Mouse (Mus musculus) left cerebral cortex, postnatal 25 days (tissue): Measurements from ENCODE around the gene Dok4. TPM values are rescaled to one million over a fixed set of nuclear protein-coding genes. Genes with fewer than 3 reads are reported as not detected.

ENCODE experiments used
- DNase-seq, 2 experiments: peaks; one replicate each; pipeline ENCODE4 v3.0.0; 2022; ENCODE audit warnings: low spot score in 2 of 2, mixed read lengths in 1 of 2
- intact Hi-C: fragments of 180-260 bp; cut with DNase I; formaldehyde crosslinking; loops from one replicate; pipeline ENCODE4 v1.15.1; 2025
- total RNA-seq, 2 experiments: library from RNA; stranded (reverse); gene quantifications; 2 replicates each; pipeline ENCODE4 v1.2.3; 2021

Gene Dok4
- total RNA-seq, 2 experiments from 2014 or later, result 23.2 to 25.6 TPM

DNA sequence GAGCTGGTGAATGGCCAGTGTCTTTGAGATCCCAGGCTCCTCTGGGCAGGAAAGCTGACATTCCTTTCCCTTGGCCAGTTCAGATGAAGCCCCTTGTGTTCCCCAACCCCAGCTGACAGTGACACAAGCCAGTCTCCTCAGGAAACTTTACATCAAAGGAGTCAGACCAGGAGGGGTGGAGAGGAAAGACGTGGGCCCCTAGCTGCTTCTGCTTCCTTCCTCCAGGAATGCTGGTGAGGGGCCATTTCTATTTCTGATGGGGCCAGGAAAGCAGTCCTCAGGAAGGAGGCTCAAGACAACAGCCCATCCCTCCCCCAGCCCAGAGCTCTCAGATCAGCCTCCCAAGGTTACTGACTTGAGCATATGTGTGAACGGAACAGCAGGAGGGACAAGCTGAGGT, 16.8 kb upstream of the Dok4 start:
- intact Hi-C loops, result no loop called here

DNA sequence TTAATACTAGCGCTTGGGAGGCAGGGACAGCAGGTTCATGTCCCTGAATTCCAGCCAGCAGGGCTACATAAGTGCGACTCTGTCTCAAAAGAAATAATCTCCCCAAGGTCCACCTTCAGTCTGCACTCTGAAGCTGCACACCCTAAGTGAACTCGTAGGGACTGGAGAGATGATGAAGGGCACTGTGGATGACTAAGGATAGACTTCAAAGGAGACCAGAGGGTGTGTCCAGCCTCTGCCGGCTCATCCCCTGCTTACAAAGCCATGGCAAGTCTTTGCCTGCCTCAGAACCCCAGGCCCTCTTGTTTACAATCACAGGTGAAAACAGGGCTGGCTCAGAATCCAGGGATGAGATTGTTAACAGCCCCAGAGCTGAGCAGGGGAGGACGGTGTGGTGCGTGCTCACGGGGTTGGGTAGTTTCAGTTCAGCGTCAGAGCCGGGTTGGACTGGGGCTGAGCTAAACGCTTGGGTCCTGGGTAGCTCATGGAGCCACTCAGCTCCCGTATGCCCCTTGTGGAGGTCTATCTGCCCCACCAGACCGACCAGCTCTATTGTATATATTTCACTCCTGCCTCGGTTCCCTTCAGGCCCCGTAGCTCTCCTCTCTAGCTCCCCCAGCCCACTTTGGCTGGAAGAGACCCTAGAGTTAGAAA, 12.4 kb upstream of the Dok4 start:
- intact Hi-C loops, result no loop called here

More for the DNA sequence above, 16.8 kb upstream of the Dok4 start:
- DNase-seq, result no peak

DNA sequence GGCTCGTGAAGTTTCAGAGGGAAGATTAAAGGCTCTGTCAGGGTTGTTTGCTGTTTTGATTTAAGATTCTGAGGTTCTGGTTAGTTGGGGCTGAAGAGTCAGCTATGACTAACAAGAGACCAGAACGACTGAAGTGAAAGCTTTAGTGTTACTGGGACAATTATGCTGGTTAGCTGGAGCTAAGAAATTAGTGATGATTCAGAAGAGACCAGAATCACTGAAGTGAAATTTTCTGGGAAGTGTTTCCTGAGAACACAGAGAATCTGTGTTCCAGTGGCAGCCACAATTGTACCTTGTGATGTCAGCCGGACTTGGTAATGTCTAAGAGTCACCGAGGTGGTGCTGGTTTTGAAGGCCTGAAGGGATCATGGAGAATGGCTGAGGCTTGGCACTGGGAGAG, 4.6 kb upstream of the Dok4 start:
- no peak for DNase-seq
- intact Hi-C loops, result no loop called here

More for the DNA sequence above, 12.4 kb upstream of the Dok4 start:
- DNase-seq, result no peak

DNA sequence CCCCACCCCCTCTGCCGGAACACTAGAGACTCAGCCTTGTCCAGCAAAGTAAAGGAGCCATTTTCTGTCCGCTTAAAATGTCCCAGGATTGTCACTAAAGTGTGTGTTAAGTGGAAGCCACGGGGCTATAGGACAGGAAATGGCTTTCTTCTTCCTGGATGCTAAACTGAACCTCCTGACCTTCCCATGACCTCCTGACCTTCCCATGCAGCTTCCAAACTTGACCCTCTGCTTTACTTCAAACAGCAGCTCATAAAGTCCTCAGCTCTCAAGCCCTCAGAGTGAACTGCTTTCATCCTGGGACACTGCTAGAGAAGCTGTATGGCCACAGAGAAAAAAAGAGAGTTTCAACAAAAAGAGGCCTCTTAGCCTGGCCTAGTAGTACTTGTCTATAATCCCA, 690 bp upstream of the Dok4 start:
- intact Hi-C loops, result no loop called here
- no peak for DNase-seq

DNA sequence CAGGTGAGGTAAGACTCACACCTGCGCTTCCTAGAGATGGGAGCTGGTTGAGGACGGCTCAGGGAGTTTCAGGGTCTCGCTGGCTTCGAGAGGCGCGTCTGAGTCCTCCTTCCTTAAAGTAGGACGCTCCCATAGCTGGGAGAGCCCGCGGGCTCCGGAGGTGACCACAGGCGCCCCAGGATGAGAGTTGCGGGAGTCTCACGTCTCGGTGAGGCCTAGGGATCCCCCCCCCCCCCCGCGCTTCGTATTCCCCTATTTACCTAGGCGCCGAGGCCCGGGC, 319 bp downstream of the Dok4 start:
- intact Hi-C loops, result no loop called here
- DNase-seq, result no peak

DNA sequence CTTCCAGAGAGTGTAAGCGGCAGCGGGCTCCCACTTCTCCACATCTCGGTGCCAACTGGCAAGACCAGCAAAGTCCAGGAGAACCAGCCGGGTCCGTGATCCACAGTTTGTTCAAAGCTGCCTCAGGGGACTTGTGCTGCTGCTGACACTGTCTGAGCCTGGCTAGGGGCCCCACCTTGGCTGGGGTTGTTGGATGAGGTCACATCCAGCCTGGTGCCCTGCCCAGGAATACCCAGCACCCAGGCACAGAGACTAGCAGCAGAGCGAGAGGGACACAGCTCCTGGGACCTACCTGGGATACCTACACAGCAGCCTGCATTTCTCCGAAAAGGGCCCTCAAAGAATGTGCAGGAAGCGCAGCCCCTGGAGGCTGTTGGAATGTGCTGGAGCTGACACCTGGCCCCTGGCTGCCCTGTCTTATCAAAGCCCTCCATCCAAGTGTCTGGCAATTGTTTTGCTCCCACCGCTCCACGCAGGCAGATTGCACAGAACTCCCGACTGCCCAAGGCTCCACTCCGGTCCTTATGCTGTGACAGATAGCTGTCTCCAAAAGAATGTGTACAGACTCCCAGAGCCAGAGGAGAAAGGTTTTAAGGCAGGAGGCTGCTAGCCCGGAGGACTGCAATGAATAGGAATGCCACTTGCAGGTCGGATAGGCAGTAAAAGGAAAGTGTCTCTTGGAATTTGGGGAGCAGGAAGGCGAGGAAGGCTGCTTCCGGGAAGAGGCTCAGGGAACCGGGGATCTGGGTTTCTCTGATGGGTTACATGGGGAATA, 847 bp downstream of the Dok4 start:
- no peak for DNase-seq
- intact Hi-C loops, result no loop called here

DNA sequence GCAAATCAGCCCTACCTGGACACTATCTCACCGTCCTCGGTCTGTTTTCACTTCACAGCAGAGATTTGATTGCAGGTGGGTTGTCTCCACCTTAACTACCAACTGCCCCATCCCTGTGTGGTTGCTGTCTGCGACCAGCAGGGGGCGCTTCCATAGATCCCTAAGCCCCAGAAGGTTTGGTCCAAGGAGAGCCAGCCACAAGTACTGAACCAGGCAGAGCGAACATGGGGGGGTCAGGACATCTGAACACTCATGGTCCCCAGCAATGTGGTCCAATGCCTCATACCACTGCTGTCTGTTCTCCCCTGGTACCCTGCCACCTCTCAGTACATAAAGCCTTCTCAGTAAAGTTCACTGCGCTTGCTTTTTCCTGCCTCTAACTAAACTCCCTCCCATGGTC, 1.8 kb downstream of the Dok4 start:
- peak; percentile 62 to 71 for DNase-seq
- intact Hi-C loops, result loop anchor here (1.0 to 5.0 kb wide), 2 partner anchors 35 to 128 kb away; no protein-coding TSS in a partner anchor

DNA sequence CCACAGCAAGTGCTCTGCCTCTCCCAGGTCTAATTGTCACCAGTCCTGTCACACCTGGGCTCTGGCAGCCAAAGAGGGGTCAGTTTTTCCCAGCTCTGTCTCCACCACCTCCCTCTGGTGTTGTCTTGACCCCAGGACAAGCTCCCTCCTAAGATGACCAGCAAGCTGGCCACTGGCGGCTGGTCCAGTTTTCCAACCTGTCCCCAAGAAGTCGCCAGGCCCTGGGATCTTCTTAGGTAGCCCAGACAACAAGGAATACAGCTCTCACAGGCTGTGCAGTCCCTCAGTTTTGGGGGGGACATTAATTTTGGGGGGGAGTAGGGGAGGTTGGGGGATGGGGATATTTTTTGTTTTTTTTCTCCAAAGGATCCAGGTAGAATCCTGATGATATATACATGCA, 3.6 kb downstream of the Dok4 start:
- intact Hi-C loops, result loop anchor here (5.0 kb wide), 1 partner anchor 130 kb away; no protein-coding TSS in a partner anchor
- DNase-seq, result no peak

DNA sequence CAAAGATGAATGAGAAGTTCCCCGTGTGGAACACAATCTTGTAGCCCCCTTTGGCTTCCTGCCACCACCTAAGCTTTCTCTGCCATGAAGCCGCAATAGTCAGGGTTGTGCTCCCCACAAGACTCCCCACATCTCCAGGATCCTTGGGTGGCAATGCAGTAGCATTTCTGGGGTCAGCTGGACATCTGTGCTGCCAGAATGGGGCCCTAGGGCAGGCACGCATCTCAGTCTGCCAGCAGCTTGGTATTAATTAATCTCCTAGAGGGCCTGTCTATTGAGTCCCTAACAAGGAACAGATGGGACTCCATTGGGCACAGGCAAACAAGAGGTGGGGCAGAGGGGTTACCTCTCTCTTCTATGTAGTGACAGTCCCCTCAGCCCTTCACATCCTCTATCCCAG, 4.0 kb downstream of the Dok4 start:
- no peak for DNase-seq
- intact Hi-C loops, result loop anchor here (5.0 kb wide), 1 partner anchor 130 kb away; no protein-coding TSS in a partner anchor

DNA sequence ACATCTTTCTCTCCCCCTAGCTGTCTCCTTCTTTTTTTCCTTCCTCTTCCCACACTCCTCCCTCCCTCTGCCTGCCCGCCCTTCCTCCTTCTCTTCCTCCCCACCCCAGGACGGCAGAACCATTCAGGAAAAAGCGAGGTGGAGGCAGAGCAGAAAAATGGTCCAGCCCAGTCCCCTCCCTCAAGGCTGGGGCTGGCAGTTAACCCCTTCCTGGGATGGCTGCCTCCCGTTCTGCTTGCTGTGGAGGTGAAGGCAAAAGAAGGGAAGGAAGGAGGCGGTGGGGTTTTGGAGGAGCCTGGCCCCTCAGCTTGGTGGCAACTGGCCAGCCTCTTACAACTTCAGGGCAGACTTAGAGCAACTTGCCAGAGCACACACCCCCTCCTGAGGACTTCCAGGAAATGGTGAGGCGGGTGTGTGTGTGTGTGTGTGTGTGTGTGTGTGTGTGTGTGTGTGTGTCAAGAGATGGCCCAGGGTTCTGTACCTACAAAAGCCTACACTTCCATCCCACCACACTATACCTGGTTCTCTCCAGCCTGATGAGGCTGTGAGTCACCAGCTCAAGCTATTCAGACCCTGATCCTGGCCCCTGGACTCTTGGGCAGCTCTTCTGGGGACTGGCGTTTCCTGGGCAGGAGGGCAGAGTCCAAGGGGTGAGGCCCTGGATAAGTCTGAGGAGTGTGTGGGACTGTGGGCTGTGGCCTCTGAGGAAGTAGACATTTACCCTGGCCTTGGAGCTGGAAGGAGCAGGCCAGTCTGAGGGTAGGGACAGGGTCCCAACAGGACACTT, 4.8 kb downstream of the Dok4 start:
- intact Hi-C loops, result loop anchor here (5.0 kb wide), 1 partner anchor 131 kb away; no protein-coding TSS in a partner anchor
- peak; percentile 70 to 88 for DNase-seq

DNA sequence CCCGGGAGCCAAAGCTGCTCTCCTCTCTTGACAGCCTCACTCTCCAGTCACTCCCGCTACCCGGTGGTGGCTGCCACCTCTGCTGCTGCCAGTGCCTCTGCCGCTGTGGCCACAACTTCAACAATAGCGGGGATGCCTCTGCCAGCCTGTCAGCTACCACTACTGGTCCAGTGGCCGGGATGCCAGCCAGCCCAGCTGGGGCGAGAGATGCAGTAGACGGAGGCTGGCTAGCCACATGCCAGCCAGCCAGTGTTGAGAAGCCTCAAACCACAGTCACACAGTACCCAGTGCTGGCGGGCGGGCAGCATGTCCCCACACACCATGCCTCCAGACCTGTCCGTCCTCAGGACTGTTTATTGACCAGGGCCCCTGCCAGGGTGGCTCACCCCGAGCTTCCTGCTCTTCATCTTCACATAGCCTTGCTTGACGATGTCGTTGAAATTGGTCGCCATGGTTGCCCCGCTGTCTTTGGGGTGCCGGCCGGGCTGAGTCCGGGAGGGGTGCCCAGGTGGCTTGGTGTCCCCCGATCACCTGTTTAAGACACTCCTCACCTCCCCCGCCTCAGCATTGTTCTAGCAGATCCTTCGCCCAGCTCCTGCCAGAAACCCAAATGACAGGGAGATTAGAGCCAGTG, 5.5 kb downstream of the Dok4 start:
- peak; percentile 61 to 74 for DNase-seq
- intact Hi-C loops, result loop anchor here (5.0 kb wide), 1 partner anchor 132 kb away; no protein-coding TSS in a partner anchor

DNA sequence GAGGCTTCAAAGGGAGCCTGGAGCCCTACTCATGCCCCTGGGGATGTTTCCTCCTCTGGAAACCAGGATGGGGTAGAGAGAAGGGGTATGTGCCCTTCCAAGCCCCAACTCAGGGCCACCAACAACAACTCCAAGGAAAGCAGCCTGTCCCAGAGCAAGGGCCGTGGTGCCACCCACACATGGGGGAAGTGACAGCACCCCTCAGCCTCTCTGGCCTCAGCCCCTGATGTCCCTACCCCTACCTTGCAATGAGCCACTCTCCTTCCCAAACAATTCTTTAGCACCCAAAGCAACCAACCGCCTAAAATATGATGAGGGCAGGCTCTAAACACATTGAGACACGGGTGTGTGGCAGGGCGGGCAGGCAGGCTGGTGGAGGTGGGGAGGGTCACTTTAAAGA, 6.1 kb downstream of the Dok4 start:
- intact Hi-C loops, result loop anchor here (5.0 kb wide), 1 partner anchor 132 kb away; no protein-coding TSS in a partner anchor
- DNase-seq, result no peak

DNA sequence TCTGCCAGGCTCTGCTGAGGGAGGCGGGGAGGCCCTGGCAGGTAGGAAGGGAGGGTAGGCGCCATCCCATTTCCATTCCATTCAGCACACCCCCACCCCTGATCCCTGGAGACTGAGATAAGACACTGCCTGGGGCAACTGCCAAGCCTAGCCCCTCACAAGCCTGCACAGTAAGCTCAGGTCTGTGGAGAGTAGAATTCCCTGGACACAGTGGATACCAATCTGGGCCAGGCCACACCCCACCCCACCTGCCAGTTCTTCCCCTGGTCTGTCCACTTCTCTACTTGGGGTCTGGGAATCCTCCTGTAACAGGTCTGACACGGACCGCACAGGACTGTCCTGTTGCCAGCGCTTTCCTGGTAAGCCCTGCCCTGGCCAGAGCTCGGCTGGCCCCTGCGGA, 7.0 kb downstream of the Dok4 start:
- intact Hi-C loops, result no loop called here
- DNase-seq, result no peak

DNA sequence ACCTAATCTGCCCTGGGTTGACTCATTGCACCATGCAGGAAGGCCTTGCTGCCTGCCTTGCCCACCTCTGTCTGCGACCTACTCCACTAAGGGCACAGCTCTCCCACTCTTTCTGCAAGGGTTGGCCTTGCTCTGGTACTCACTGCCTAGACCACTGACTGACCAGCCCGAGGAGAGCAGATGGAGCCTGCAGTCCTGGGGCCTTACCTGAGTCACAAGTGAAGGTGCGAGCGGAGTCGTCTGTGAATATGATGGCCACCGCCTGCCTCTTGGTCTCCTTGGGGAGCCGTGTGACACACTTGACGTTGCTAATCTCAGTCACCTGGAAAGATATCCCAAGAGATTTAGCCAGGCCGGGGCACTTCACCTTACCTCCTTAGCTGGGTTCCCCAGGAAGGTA, 9.2 kb downstream of the Dok4 start:
- no peak for DNase-seq
- intact Hi-C loops, result no loop called here

DNA sequence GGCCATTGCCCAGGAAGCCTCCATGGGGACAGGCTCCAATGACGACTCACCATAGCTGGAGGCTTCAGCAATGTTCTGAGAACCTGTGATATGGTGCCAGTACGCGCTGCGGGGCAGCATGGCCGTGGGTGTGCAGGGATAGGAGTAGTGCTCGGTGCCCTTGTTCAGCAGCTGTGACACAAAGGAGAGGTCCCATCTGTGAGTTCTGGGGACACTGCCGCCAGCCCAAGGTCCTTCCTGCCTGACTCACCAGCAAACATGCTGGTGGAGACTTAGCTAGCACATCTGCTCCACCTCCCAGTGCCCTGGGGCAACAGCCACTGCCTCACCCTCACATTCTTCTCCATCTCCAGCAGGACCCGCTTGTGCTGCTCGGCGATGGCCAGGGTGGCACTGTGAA, 10.8 kb downstream of the Dok4 start:
- no peak for DNase-seq
- intact Hi-C loops, result no loop called here

DNA sequence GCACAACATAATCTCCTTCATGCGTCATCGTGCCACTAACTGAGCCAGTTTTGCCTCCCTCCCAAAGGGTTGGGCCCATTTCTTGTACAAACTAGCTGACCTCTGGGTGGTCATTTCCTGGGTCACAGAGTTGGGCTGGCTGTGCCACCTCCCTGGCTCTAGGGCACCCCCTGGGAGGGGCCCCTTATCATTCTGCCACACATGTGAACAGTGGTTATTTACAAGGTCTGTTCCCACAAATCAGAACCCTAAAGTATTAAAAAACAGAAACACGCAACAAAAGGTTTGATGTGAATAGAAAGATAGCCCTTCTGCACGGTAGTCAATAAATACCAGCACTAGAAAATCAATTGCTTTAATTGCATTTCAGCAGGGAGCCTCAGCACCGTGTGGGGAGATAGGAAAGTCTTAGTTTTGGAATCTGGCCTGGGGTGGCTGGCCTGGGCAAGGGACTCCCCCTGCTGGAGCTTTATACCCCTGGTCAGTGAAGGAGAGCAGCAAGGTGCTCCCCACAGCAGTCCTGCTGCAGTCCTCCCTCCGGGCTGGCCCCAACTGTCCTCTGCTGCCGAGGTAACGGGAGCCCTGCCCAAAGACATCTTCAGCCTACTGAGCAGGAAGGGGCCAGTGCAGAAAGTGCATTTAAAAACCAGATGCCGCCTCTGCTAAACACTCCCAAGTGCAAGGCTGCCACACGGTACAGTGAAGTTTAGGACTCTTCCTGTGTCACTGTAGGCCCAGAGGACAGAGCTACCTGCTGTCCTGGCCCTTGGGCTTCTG, 12.0 kb downstream of the Dok4 start:
- DNase-seq, result no peak
- intact Hi-C loops, result no loop called here

DNA sequence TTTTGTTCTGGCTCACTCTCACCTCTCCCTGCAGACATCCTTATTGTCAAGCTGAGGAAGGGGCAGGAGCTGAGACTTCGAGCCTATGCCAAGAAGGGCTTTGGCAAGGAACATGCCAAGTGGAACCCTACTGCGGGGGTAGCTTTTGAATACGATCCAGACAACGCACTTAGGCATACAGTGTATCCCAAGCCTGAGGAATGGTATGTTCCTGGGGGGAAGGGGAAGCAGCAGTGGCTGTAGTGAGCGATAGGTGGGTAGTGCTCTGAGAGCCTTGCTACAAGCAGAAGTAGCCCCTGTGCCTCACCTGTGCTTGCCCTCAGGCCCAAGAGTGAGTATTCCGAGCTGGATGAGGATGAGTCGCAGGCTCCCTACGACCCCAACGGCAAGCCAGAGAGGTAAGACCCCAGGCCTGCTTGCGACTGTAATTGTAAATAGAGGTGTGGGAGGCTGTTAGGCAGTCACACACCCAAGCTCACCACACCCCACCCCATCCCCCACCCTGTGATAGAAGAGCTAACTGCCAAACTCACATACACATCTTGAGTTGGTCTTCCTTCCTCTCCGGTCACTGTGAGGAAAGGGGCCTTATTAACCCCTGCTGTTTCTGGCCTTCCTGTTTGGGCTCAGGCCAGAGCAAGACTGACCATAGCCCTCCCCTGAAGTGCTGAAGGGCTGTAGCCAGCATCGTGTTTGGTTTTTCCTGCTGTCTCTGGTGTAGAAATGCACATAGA, 13.5 kb downstream of the Dok4 start:
- peak in 1 of 2 experiments; percentile 36 for DNase-seq
- intact Hi-C loops, result no loop called here

DNA sequence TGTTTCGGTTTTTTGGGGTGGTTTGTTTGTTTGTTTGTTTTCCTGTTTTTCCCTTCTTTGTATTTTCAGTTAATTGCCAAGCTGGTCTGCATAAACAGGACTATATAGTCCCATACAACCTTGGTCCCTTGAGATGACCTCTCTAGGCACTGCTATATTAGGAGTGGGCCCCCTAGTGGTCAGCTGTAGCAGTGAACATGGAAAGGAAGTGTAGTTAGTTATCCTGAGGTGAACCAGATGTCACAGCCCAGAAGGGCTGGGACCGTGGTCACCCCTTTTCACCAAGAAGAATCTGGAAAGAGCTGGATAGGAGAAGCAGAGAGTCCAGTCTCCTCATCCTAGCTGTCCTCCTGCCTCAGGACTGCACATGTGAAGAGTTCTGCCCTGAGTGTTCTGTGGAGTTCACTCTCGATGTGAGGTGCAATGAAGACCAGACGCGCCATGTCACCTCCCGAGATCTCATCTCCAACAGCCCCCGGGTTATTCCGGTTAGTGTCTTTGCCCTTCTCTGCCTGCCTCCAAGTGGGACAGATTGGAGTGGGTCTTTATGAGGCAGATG, 14.7 kb downstream of the Dok4 start:
- peak in 1 of 2 experiments; percentile 48 for DNase-seq
- intact Hi-C loops, result no loop called here
